Mouse (Mus musculus) megakaryocyte progenitor cell, adult 5-6 weeks (primary cell): Measurements from ENCODE around the gene Slc34a3. TPM values are rescaled to one million over a fixed set of nuclear protein-coding genes. Genes with fewer than 3 reads are reported as not detected.
A peak's percentile ranks its signal among the peaks of the same experiment; 100 is the strongest.

Experiments used
- ATAC-seq: replicated peaks from 2 replicates; pipeline ENCODE4 v1.8.0; 2016; ENCODE audit warnings: mild to moderate bottlenecking, moderate TSS enrichment, inconsistent platforms; ENCODE audit not compliant: poor library complexity
- total RNA-seq, 2 experiments: library from RNA; stranded (forward) in 1 of 2; stranded (reverse) in 1 of 2; fragments of 157-497, 149-512 nt in 1 of 2; fragments of 200-1000 nt in 1 of 2; gene quantifications; 2 replicates each; pipeline versions ENCODE4 v1.2.3 to v1.2.4; 2015 to 2017

The Slc34a3 gene
- total RNA-seq, 2 experiments from 2014 or later: not detected

- ATAC-seq: no peak
Observed at GRCm38 (mm10) chr2:25226864-25227263, 7.3 kb downstream of the Slc34a3 start.

GRCm38 (mm10) chr2:25225811-25226379, 8.3 kb downstream of the Slc34a3 start:
- no peak for ATAC-seq

- peak; percentile 65 for ATAC-seq
Observed at GRCm38 (mm10) chr2:25224766-25225752, 9.1 kb downstream of the Slc34a3 start.

- no peak for ATAC-seq
Observed at GRCm38 (mm10) chr2:25224492-25224765, 9.7 kb downstream of the Slc34a3 start, which contains the start of gene Tubb4b. Tubb4b (minus strand) TSS chr2:25224702.

GRCm38 (mm10) chr2:25223681-25224491, 10.3 kb downstream of the Slc34a3 start:
- peak; percentile 51 for ATAC-seq

- no peak for ATAC-seq
Observed at GRCm38 (mm10) chr2:25221331-25221772, 12.8 kb downstream of the Slc34a3 start.

- no peak for ATAC-seq
Observed at GRCm38 (mm10) chr2:25218445-25218844, 15.7 kb downstream of the Slc34a3 start, which contains the start of gene Fam166a. Fam166a (plus strand) TSS chr2:25218745.

GRCm38 (mm10) chr2:25217666-25218065, 16.5 kb downstream of the Slc34a3 start:
- ATAC-seq: no peak

- no peak for ATAC-seq
Observed at GRCm38 (mm10) chr2:25214444-25214843, 19.7 kb downstream of the Slc34a3 start, which contains the start of gene Stpg3. Stpg3 (minus strand) TSS chr2:25214637.

GRCm38 (mm10) chr2:25213266-25213865, 20.8 kb downstream of the Slc34a3 start:
- ATAC-seq: no peak

GRCm38 (mm10) chr2:25211121-25211670, 23.0 kb downstream of the Slc34a3 start, which contains the start of gene Nelfb:
Nelfb (minus strand) TSS chr2:25211489.
- ATAC-seq: peak; percentile 98

GRCm38 (mm10) chr2:25210686-25211085, 23.5 kb downstream of the Slc34a3 start:
- peak; percentile 10; the same call in 1 of the 2 replicates for ATAC-seq

GRCm38 (mm10) chr2:25207593-25207992, 26.6 kb downstream of the Slc34a3 start:
- no peak for ATAC-seq

- ATAC-seq: peak; percentile 96
Observed at GRCm38 (mm10) chr2:25203631-25204214, 30.4 kb downstream of the Slc34a3 start.

- no peak for ATAC-seq
Observed at GRCm38 (mm10) chr2:25200631-25201030, 33.5 kb downstream of the Slc34a3 start.

- ATAC-seq: no peak
Observed at GRCm38 (mm10) chr2:25197946-25198345, 36.2 kb downstream of the Slc34a3 start.

GRCm38 (mm10) chr2:25197191-25197590, 37.0 kb downstream of the Slc34a3 start:
- no peak for ATAC-seq

GRCm38 (mm10) chr2:25196172-25196954, 37.8 kb downstream of the Slc34a3 start, which contains the start of gene Tor4a:
Tor4a (minus strand) TSS chr2:25196886.
- ATAC-seq: peak; percentile 61
